ENCODE assay signal across 8 mouse cellular contexts in the genomic region with DNA sequence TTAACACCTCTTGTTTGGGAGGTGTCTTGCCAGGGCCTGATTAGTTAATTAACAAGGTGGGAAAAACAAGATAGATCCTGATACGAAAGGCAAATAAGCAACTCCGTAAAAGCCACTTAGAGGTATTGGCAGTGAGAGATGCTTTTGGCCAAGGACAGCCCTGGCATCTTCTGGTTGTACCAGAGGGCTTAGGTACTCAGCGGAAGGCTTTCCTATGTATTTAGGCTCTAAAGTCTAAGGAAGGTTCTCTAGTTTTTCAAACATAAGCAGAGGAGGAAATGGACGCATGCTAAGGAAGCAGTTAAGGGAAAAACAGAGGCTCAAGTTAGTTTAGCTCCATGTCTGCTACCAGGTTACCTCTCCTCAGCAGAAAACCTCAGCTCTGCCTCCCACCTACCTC. TPM values are rescaled to one million over a fixed set of nuclear protein-coding genes. Genes with fewer than 3 reads are reported as not detected.
DNase-seq lines count a peak whose midpoint lies in the region; ATAC-seq and TF ChIP-seq lines count a peak whose summit lies in the region.

No protein-coding gene starts in this region.

- H3K27me3 ChIP-seq in testis, adult 2 months (ENCODE audit: control insufficient read depth, insufficient read depth, low read length), result no peaks in the 10 kb centered on the region
- H3K27me3 ChIP-seq in liver, embryonic 13.5 days, result peaks cover 40% of the 10 kb centered on the region

- 27% methylated on average over 4 of the region's 4 CpGs for WGBS in liver, embryonic 13.5 days (ENCODE audit: insufficient replicate concordance)

- peak overlapping the region; percentile 86 for H3K4me2 ChIP-seq in liver, embryonic 13.5 days

- H3K9me3 ChIP-seq in liver, embryonic 13.5 days (replicated peaks), result no peaks in the 10 kb centered on the region

- H3K9ac ChIP-seq in liver, embryonic 13.5 days, result no peak overlapping the region

- 0 out of 2 replicates have a peak, but pooled peaks have one; percentile 7 for ATAC-seq in frontal cortex, adult (ENCODE audit: low TSS enrichment)
- ATAC-seq in liver, embryonic 13.5 days (ENCODE audit: low read depth), result no peak

- peak overlapping the region; percentile 92 for H3K4me3 ChIP-seq in testis, adult 2 months (ENCODE audit: control insufficient read depth, low read depth, low read length)
- H3K4me3 ChIP-seq in liver, embryonic 13.5 days (replicated peaks), result peak overlapping the region; percentile 66

- DNase-seq in frontal cortex, postnatal 25 days (ENCODE audit: low spot score in 2 of 2), result no peak
- no peak for DNase-seq in testis, postnatal 14 days (ENCODE audit: low spot score)
- DNase-seq in liver, embryonic 13.5 days, result no peak
- DNase-seq in T-cell, adult 2 months (ENCODE audit: low spot score), result no peak
- DNase-seq in cerebellum, adult 11-12 months, result no peak
- DNase-seq in spleen, postnatal 4 days (ENCODE audit: low spot score in 2 of 2), result no peak

- TF ChIP-seq CTCF in testis, adult 2 months (IDR thresholded peaks at IDR 0.05; ENCODE audit: control insufficient read depth, insufficient read depth, insufficient replicate concordance, low read depth, low read length), result no peak

- H3K4me1 ChIP-seq in testis, adult 2 months (ENCODE audit: control insufficient read depth, insufficient read depth, low read length), result no peaks in the 10 kb centered on the region; the same call in 1 of the 2 replicates
- peaks cover 25% of the 10 kb centered on the region for H3K4me1 ChIP-seq in liver, embryonic 13.5 days (replicated peaks)

- TF ChIP-seq POLR2A in testis, adult 2 months (IDR thresholded peaks at IDR 0.05; ENCODE audit: control insufficient read depth, low read depth, low read length), result no peak

- no peaks in the 10 kb centered on the region for H3K36me3 ChIP-seq in testis, adult 2 months (ENCODE audit: control insufficient read depth, insufficient read depth, low read length)
- H3K36me3 ChIP-seq in liver, embryonic 13.5 days, result no peaks in the 10 kb centered on the region

- H3K27ac ChIP-seq in testis, adult 2 months (ENCODE audit: control insufficient read depth, insufficient read depth, low read depth, low read length), result no peak overlapping the region
- no peak overlapping the region for H3K27ac ChIP-seq in liver, embryonic 13.5 days

RNA-seq across cellular contexts. Expression of gene Hivep3, which starts 0.8 kb away (rescaled TPM):
- polyA plus RNA-seq in testis, adult 2 months (2012; rRNA removed), result 1.7 and 2.0 TPM in 2 replicates
- 2.1 and 2.6 TPM in 2 replicates for polyA plus RNA-seq in liver, embryonic 13.5 days (2015; fragmentation: Nextera tagmentation; extraction: Ambion mirVana)
